ENCODE assay signal across 12 mouse cellular contexts in the genomic region with DNA sequence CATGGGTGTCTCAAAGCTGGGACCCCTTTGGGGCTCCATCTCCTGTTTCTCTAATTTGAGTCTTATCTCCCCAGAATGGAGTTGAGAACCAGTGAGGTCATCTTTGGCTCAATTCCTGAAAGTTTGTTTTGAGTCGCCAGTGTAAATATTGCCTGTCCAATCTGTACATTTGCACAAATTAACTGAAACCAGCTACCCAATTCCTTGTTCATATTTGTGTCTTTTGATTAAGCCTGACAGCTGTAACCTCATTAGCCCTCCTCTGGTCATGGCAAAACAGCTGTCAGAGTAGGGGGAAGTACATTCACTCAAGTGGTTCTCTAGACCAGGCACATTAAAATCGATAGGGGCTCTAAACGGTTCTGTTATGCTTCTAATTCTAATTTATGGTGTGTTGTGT.
DNase-seq lines count a peak whose midpoint lies in the region; ATAC-seq and TF ChIP-seq lines count a peak whose summit lies in the region.
"Had no signal": no experiment of that assay in that cellular context is flagged by ENCODE, and none has a peak within 500 bp of the region (broad histone marks: within the 10 kb centered on the region; RNA-seq: fewer than 3 reads in every experiment).

No protein-coding gene starts in this region.

- TF ChIP-seq CTCF in liver, adult 2 months (IDR thresholded peaks at IDR 0.05; ENCODE audit: low read depth, low read length), result no peak

- 59% methylated on average over 3 of the region's 3 CpGs for WGBS in forebrain, embryonic 13.5 days
- 82% methylated on average over 3 of the region's 3 CpGs for WGBS in forebrain, embryonic 11.5 days
- 62% methylated on average over 3 of the region's 3 CpGs for WGBS in hindbrain, embryonic 16.5 days
- WGBS in hindbrain, embryonic 13.5 days, result 74% methylated on average over 3 of the region's 3 CpGs
- WGBS in liver, adult 2 months, result 60% methylated on average over 3 of the region's 3 CpGs
- WGBS in embryonic facial prominence, embryonic 14.5 days, result 42% methylated on average over 3 of the region's 3 CpGs

- H3K4me1 ChIP-seq in forebrain, embryonic 13.5 days, result peaks cover 14% of the 10 kb centered on the region
- no peaks in the 10 kb centered on the region; the same call in 1 of the 2 replicates for H3K4me1 ChIP-seq in forebrain, embryonic 11.5 days (replicated peaks; ENCODE audit: control insufficient read depth, insufficient read depth, low read length)
- H3K4me1 ChIP-seq in hindbrain, embryonic 16.5 days (ENCODE audit: control insufficient read depth, insufficient read depth, low read depth, low read length), result no peaks in the 10 kb centered on the region
- no peaks in the 10 kb centered on the region for H3K4me1 ChIP-seq in hindbrain, embryonic 13.5 days (replicated peaks)
- no peaks in the 10 kb centered on the region for H3K4me1 ChIP-seq in liver, adult 2 months (ENCODE audit: control insufficient read depth, insufficient read depth, low read length)
- 0 out of 2 replicates have a peak, but pooled peaks cover 6% of the 10 kb centered on the region for H3K4me1 ChIP-seq in embryonic facial prominence, embryonic 14.5 days (ENCODE audit: control insufficient read depth, insufficient read depth, low read length)
- H3K4me1 ChIP-seq: liver, embryonic 15.5 days had no signal

- no peak overlapping the region for H3K27ac ChIP-seq in forebrain, embryonic 13.5 days
- no peak overlapping the region for H3K27ac ChIP-seq in forebrain, embryonic 11.5 days (ENCODE audit: low read depth, low read length)
- no peak overlapping the region for H3K27ac ChIP-seq in hindbrain, embryonic 16.5 days (ENCODE audit: low read depth, low read length)
- no peak overlapping the region for H3K27ac ChIP-seq in hindbrain, embryonic 13.5 days
- no peak overlapping the region for H3K27ac ChIP-seq in liver, adult 2 months (replicated peaks; ENCODE audit: insufficient read depth, low read depth, low read length)
- H3K27ac ChIP-seq in embryonic facial prominence, embryonic 14.5 days (replicated peaks; ENCODE audit: low read depth, low read length), result 0 out of 2 replicates have a peak overlapping the region, but pooled peaks have one; percentile 45
- H3K27ac ChIP-seq: hindbrain, embryonic 12.5 days; liver, embryonic 15.5 days; midbrain, embryonic 12.5 days had no signal

- H3K9me3 ChIP-seq in forebrain, embryonic 13.5 days (replicated peaks), result no peaks in the 10 kb centered on the region
- no peaks in the 10 kb centered on the region for H3K9me3 ChIP-seq in forebrain, embryonic 11.5 days (ENCODE audit: control insufficient read depth, low read length)
- no peaks in the 10 kb centered on the region for H3K9me3 ChIP-seq in hindbrain, embryonic 16.5 days (ENCODE audit: control insufficient read depth, low read length)
- no peaks in the 10 kb centered on the region for H3K9me3 ChIP-seq in hindbrain, embryonic 13.5 days
- no peaks in the 10 kb centered on the region for H3K9me3 ChIP-seq in embryonic facial prominence, embryonic 14.5 days (ENCODE audit: control insufficient read depth, low read length)
- H3K9me3 ChIP-seq: hindbrain, embryonic 12.5 days; liver, embryonic 15.5 days; midbrain, embryonic 12.5 days had no signal

- DNase-seq in forebrain, embryonic 11.5 days (ENCODE audit: low spot score), result no peak
- peak; percentile 6 for DNase-seq in liver, adult 2 months (ENCODE audit: extremely low read depth, low read depth, low spot score)
- no peak for DNase-seq in liver
- DNase-seq in embryonic facial prominence, embryonic 14.5 days (ENCODE audit: low spot score), result peak; percentile 84
- no peak for DNase-seq in thymus, postnatal 4 days

- no peaks in the 10 kb centered on the region for H3K79me2 ChIP-seq in liver, adult 2 months (ENCODE audit: control insufficient read depth, insufficient read depth, low read length)

- no peak overlapping the region for H3K4me3 ChIP-seq in forebrain, embryonic 13.5 days
- no peak overlapping the region for H3K4me3 ChIP-seq in forebrain, embryonic 11.5 days (ENCODE audit: low read depth, low read length)
- no peak overlapping the region for H3K4me3 ChIP-seq in hindbrain, embryonic 16.5 days (ENCODE audit: low read length)
- H3K4me3 ChIP-seq in hindbrain, embryonic 13.5 days, result no peak overlapping the region
- no peak overlapping the region for H3K4me3 ChIP-seq in liver, adult 2 months (ENCODE audit: insufficient read depth, low read depth, low read length)
- no peak overlapping the region for H3K4me3 ChIP-seq in embryonic facial prominence, embryonic 14.5 days (ENCODE audit: low read depth, low read length)
- H3K4me3 ChIP-seq: hindbrain, embryonic 12.5 days; liver, embryonic 15.5 days; midbrain, embryonic 12.5 days had no signal

- no peak for TF ChIP-seq POLR2A in liver, adult 2 months (IDR thresholded peaks at IDR 0.05; ENCODE audit: extremely low read depth, insufficient read depth, low read length)

- H3K4me2 ChIP-seq in forebrain, embryonic 13.5 days, result 0 out of 2 replicates have a peak overlapping the region, but pooled peaks have one; percentile 15
- no peak overlapping the region for H3K4me2 ChIP-seq in forebrain, embryonic 11.5 days (ENCODE audit: low read depth, low read length, severe bottlenecking)
- peak overlapping the region; percentile 34 for H3K4me2 ChIP-seq in hindbrain, embryonic 16.5 days (ENCODE audit: low read length)
- no peak overlapping the region for H3K4me2 ChIP-seq in hindbrain, embryonic 13.5 days
- H3K4me2 ChIP-seq in embryonic facial prominence, embryonic 14.5 days (ENCODE audit: low read depth, low read length), result no peak overlapping the region
- H3K4me2 ChIP-seq: hindbrain, embryonic 12.5 days; liver, embryonic 15.5 days; midbrain, embryonic 12.5 days had no signal

- no peaks in the 10 kb centered on the region for H3K27me3 ChIP-seq in forebrain, embryonic 13.5 days
- H3K27me3 ChIP-seq in forebrain, embryonic 11.5 days (ENCODE audit: control insufficient read depth, insufficient read depth, low read length), result no peaks in the 10 kb centered on the region
- no peaks in the 10 kb centered on the region for H3K27me3 ChIP-seq in hindbrain, embryonic 16.5 days (replicated peaks; ENCODE audit: control insufficient read depth, insufficient read depth, low read length)
- no peaks in the 10 kb centered on the region for H3K27me3 ChIP-seq in hindbrain, embryonic 13.5 days
- H3K27me3 ChIP-seq in liver, adult 2 months (ENCODE audit: control insufficient read depth, insufficient read depth, low read length), result no peaks in the 10 kb centered on the region
- H3K27me3 ChIP-seq in embryonic facial prominence, embryonic 14.5 days (replicated peaks; ENCODE audit: control insufficient read depth, insufficient read depth, low read length), result no peaks in the 10 kb centered on the region
- H3K27me3 ChIP-seq: hindbrain, embryonic 12.5 days; liver, embryonic 15.5 days; midbrain, embryonic 12.5 days; Patski had no signal

- H3K9ac ChIP-seq in forebrain, embryonic 13.5 days, result no peak overlapping the region
- no peak overlapping the region for H3K9ac ChIP-seq in forebrain, embryonic 11.5 days (ENCODE audit: low read length)
- H3K9ac ChIP-seq in hindbrain, embryonic 16.5 days (ENCODE audit: low read depth, low read length), result no peak overlapping the region
- H3K9ac ChIP-seq in hindbrain, embryonic 13.5 days, result no peak overlapping the region
- H3K9ac ChIP-seq in liver, adult 2 months (ENCODE audit: low read depth, low read length), result no peak overlapping the region
- H3K9ac ChIP-seq in embryonic facial prominence, embryonic 14.5 days (ENCODE audit: low read depth, low read length), result no peak overlapping the region
- H3K9ac ChIP-seq: hindbrain, embryonic 12.5 days; liver, embryonic 15.5 days; midbrain, embryonic 12.5 days had no signal

- no peaks in the 10 kb centered on the region for H3K36me3 ChIP-seq in forebrain, embryonic 13.5 days (ENCODE audit: poor library complexity, severe bottlenecking)
- no peaks in the 10 kb centered on the region for H3K36me3 ChIP-seq in forebrain, embryonic 11.5 days (ENCODE audit: control insufficient read depth, insufficient read depth, low read length)
- no peaks in the 10 kb centered on the region for H3K36me3 ChIP-seq in hindbrain, embryonic 16.5 days (ENCODE audit: control insufficient read depth, insufficient read depth, low read length)
- no peaks in the 10 kb centered on the region for H3K36me3 ChIP-seq in hindbrain, embryonic 13.5 days
- no peaks in the 10 kb centered on the region for H3K36me3 ChIP-seq in liver, adult 2 months (ENCODE audit: control insufficient read depth, insufficient read depth, low read length)
- H3K36me3 ChIP-seq in embryonic facial prominence, embryonic 14.5 days (ENCODE audit: control insufficient read depth, insufficient read depth, low read length), result no peaks in the 10 kb centered on the region
- H3K36me3 ChIP-seq: hindbrain, embryonic 12.5 days; liver, embryonic 15.5 days; midbrain, embryonic 12.5 days had no signal

- ATAC-seq in forebrain, embryonic 13.5 days, result peak; percentile 57
- no peak for ATAC-seq in forebrain, embryonic 11.5 days (replicated peaks; ENCODE audit: low FRiP score)
- ATAC-seq in hindbrain, embryonic 16.5 days, result no peak
- ATAC-seq in hindbrain, embryonic 13.5 days (ENCODE audit: low FRiP score), result no peak
- ATAC-seq in embryonic facial prominence, embryonic 14.5 days (ENCODE audit: low read depth), result peak; percentile 54
- ATAC-seq: Patski had no signal

Comparison
In these comparisons a context has a peak if more than half of its experiments do, and no peak if none do; other contexts are left out.
1. ATAC-seq: peak in forebrain, embryonic 13.5 days (single experiment) and embryonic facial prominence, embryonic 14.5 days (single experiment); none in forebrain, embryonic 11.5 days (single experiment), hindbrain, embryonic 16.5 days (single experiment) and hindbrain, embryonic 13.5 days (single experiment).
2. H3K4me2 ChIP-seq: peak in forebrain, embryonic 13.5 days (single experiment) and hindbrain, embryonic 16.5 days (single experiment); none in forebrain, embryonic 11.5 days (single experiment), hindbrain, embryonic 13.5 days (single experiment) and embryonic facial prominence, embryonic 14.5 days (single experiment).
3. DNase-seq: peak in liver, adult 2 months (single experiment) and embryonic facial prominence, embryonic 14.5 days (single experiment); none in forebrain, embryonic 11.5 days (single experiment), liver (single experiment) and thymus, postnatal 4 days (single experiment).